Mouse (Mus musculus): ENCODE results near the gene Krtap3-3. TPM values are rescaled to one million over a fixed set of nuclear protein-coding genes. Genes with fewer than 3 reads are reported as not detected.
"Not testable (repeated sequence)": the region's sequence is repeated elsewhere in the genome, so short reads cannot be mapped to it uniquely, and the experiment has no call there.

Gene Krtap3-3
- not detected in 2 replicates for polyA plus RNA-seq (2014; fragmentation: Nextera tagmentation; extraction: Ambion mirVana)

DNA sequence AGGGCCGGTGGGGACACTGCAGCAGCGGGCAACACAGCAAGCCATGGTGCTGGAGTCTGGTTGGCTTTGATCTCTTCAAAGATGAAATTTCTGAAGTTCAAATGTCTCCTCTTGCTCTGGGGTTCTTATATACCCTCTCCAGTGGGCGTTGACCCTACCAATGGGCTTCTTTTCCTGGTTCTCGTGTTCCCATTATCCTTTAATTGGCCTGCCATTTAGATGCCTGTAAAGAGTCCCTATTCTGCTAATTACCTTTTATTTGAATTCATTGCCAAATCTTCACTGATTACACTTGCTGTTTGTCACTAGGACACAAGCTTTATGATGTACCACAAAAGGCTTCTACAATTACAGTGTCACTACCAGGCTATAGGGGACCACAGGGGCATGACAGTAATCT is at the start of gene Krtap3-3:
Gene Krtap3-3, minus strand, starts transcription at position 101 of the 400 bp plus-strand sequence.
- H3K36me3 ChIP-seq (ENCODE audit: control insufficient read depth, insufficient read depth, low read length): no peaks in the 10 kb centered on the region
- H3K4me1 ChIP-seq (replicated peaks; ENCODE audit: control insufficient read depth, insufficient read depth, low read length): no peaks in the 10 kb centered on the region
- no peak within 1 kb of the TSS for H3K4me2 ChIP-seq (ENCODE audit: low read length)
- WGBS: 69% methylated on average over 4 of the region's 4 CpGs
- H3K9me3 ChIP-seq (ENCODE audit: control insufficient read depth, low read length): no peaks in the 10 kb centered on the region
- H3K27ac ChIP-seq (ENCODE audit: low read depth): no peak within 1 kb of the TSS
- H3K27me3 ChIP-seq (replicated peaks; ENCODE audit: control insufficient read depth, insufficient read depth, low read length): no peaks in the 10 kb centered on the region
- ATAC-seq (replicated peaks; ENCODE audit: low FRiP score, low TSS enrichment, low read depth): no peak
- no peak within 1 kb of the TSS for H3K4me3 ChIP-seq (ENCODE audit: low read depth, low read length)
- no peak within 1 kb of the TSS for H3K9ac ChIP-seq (ENCODE audit: low read length)
- DNase-seq (ENCODE audit: low spot score): no peak

DNA sequence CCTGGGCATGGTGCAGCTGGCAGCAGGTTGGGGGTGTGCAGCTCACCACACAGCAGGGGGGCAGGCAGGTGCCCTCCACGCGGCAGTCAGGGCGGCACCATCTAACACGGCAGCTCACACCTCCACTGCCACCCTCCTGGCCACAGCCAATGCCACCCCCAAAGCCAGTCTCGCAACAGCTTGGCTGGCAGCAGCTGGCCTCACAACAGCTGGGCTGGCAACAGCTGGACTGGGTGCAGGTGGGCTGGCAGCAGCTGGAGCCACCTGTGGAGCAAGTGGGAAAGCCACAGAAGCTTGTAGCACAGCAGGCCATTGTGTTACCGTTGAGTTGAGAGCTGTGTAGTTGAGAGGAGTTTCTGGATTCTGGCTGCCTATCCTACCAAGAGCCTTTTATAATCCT is 47.1 kb upstream of the Krtap3-3 start, which contains the start of gene Krtap9-3:
Gene Krtap9-3, minus strand, starts transcription at position 364 of the 400 bp plus-strand sequence.
- H3K27ac ChIP-seq (ENCODE audit: low read depth); H3K36me3 ChIP-seq (ENCODE audit: control insufficient read depth, insufficient read depth, low read length); H3K4me1 ChIP-seq (replicated peaks; ENCODE audit: control insufficient read depth, insufficient read depth, low read length); DNase-seq (ENCODE audit: low spot score); H3K4me2 ChIP-seq (ENCODE audit: low read length); H3K27me3 ChIP-seq (replicated peaks; ENCODE audit: control insufficient read depth, insufficient read depth, low read length); H3K9me3 ChIP-seq (ENCODE audit: control insufficient read depth, low read length); ATAC-seq (replicated peaks; ENCODE audit: low FRiP score, low TSS enrichment, low read depth); H3K9ac ChIP-seq (ENCODE audit: low read length); H3K4me3 ChIP-seq (ENCODE audit: low read depth, low read length): not testable (repeated sequence)
- 80% methylated on average over 6 of the region's 6 CpGs for WGBS

DNA sequence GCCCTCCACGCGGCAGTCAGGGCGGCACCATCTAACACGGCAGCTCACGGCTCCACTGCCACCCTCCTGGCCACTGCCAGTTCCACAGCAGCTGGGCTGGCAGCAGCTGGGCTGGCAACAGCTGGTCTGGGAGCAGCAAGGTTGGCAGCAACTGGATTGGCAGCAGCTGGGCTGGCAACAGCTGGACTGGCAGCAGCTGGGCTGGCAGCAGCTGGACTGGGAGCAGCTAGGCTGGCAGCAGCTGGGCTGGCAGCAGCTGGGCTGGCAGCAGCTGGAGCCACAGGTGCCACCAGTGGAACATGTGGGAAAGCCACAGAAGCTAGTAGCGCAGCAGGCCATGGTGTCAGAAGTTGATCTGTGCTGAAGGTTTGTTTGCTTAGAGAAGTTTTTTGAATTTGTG is 40.3 kb upstream of the Krtap3-3 start, which contains the start of gene Krtap1-3:
Gene Krtap1-3, minus strand, starts transcription at position 359 of the 400 bp plus-strand sequence.
- Histone ChIP-seq H3K4me2 (ENCODE audit: low read length) (no peak within 1 kb of the TSS), H3K27me3 (replicated peaks; ENCODE audit: control insufficient read depth, insufficient read depth, low read length) (no peaks in the 10 kb centered on the region), H3K27ac (ENCODE audit: low read depth) (no peak within 1 kb of the TSS), H3K4me3 (ENCODE audit: low read depth, low read length) (no peak within 1 kb of the TSS), H3K9me3 (ENCODE audit: control insufficient read depth, low read length) (no peaks in the 10 kb centered on the region), H3K4me1 (replicated peaks; ENCODE audit: control insufficient read depth, insufficient read depth, low read length) (no peaks in the 10 kb centered on the region), H3K36me3 (ENCODE audit: control insufficient read depth, insufficient read depth, low read length) (no peaks in the 10 kb centered on the region), H3K9ac (ENCODE audit: low read length) (no peak within 1 kb of the TSS)
- no peak for ATAC-seq (replicated peaks; ENCODE audit: low FRiP score, low TSS enrichment, low read depth)
- 82% methylated on average over 6 of the region's 6 CpGs for WGBS
- no peak for DNase-seq (ENCODE audit: low spot score)

DNA sequence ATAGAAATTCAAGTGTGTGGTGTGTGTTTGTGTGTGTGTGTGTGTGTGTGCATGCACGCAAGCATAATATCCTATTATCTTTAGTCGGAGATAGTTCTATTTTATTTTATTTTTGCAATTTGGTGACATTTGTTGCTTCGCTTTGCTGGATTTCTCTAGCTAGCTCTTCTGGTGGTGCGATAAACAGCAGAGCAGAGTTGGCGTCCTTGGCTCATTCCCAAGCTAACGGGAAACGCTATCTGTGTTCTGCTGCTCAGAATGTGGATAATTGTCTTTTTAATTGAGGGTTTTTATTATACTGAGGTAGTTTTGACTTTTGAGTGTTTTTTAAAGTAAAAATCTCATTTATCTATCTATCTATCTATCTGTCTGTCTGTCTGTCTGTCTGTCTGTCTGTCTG is 34.4 kb upstream of the Krtap3-3 start:
- 85% methylated on average over 7 of the region's 7 CpGs for WGBS
- no peak overlapping the region for H3K4me2 ChIP-seq (ENCODE audit: low read length)
- no peak overlapping the region for H3K4me3 ChIP-seq (ENCODE audit: low read depth, low read length)
- no peaks in the 10 kb centered on the region for H3K4me1 ChIP-seq (replicated peaks; ENCODE audit: control insufficient read depth, insufficient read depth, low read length)
- H3K9me3 ChIP-seq (ENCODE audit: control insufficient read depth, low read length): no peaks in the 10 kb centered on the region
- no peak for ATAC-seq (replicated peaks; ENCODE audit: low FRiP score, low TSS enrichment, low read depth)
- H3K9ac ChIP-seq (ENCODE audit: low read length): no peak overlapping the region
- no peak for DNase-seq (ENCODE audit: low spot score)
- H3K27ac ChIP-seq (ENCODE audit: low read depth): no peak overlapping the region
- no peaks in the 10 kb centered on the region for H3K36me3 ChIP-seq (ENCODE audit: control insufficient read depth, insufficient read depth, low read length)
- no peaks in the 10 kb centered on the region for H3K27me3 ChIP-seq (replicated peaks; ENCODE audit: control insufficient read depth, insufficient read depth, low read length)

DNA sequence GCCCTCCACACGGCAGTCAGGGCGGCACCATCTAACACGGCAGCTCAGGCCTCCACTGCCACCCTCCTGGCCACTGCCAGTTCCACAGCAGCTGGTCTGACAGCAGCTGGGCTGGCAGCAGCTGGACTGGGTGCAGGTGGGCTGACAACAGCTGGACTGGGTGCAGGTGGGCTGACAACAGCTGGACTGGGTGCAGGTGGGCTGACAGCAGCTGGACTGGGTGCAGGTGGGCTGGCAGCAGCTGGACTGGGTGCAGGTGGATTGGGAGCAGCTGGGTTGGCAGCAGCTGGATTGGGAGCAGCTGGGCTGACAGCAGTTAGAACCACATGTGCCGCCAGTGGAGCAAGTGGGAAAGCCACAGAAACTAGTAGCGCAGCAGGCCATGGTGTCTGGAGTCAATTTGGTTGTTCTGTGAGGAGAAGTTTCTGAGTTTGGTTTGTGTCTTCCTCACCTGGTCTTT is 32.6 kb upstream of the Krtap3-3 start, which contains the start of gene Krtap1-4:
Gene Krtap1-4, minus strand, starts transcription at position 410 of the 460 bp plus-strand sequence.
- DNase-seq (ENCODE audit: low spot score): no peak
- Histone ChIP-seq H3K9me3 (ENCODE audit: control insufficient read depth, low read length) (no peaks in the 10 kb centered on the region), H3K4me2 (ENCODE audit: low read length) (no peak within 1 kb of the TSS), H3K27me3 (replicated peaks; ENCODE audit: control insufficient read depth, insufficient read depth, low read length) (no peaks in the 10 kb centered on the region), H3K36me3 (ENCODE audit: control insufficient read depth, insufficient read depth, low read length) (no peaks in the 10 kb centered on the region), H3K4me1 (replicated peaks; ENCODE audit: control insufficient read depth, insufficient read depth, low read length) (no peaks in the 10 kb centered on the region), H3K27ac (ENCODE audit: low read depth) (no peak within 1 kb of the TSS), H3K4me3 (ENCODE audit: low read depth, low read length) (no peak within 1 kb of the TSS), H3K9ac (ENCODE audit: low read length) (no peak within 1 kb of the TSS)
- no peak for ATAC-seq (replicated peaks; ENCODE audit: low FRiP score, low TSS enrichment, low read depth)
- whole genome bisulfite sequencing: 74% methylated on average over 5 of the region's 5 CpGs

DNA sequence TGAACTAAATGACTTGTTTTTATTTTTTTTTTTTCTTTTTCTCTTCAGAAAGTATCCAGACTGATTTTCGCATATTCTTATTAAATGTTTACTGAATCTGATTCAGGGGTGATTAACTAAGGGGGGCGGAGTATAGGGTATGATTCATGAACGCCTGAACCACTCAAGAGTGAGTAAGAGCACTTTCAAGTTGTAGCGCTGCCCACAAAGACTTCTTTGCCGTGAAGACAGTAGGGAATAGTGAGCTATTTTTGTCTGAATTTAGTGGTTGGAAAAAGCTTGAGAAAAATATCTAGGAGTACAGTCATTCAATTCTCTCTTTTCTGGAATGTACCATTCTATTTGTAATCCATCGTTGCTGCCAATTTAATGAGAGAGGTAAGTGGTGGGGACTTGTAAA is 30.9 kb upstream of the Krtap3-3 start:
- Histone ChIP-seq H3K9me3 (ENCODE audit: control insufficient read depth, low read length) (no peaks in the 10 kb centered on the region), H3K27ac (ENCODE audit: low read depth) (no peak overlapping the region), H3K36me3 (ENCODE audit: control insufficient read depth, insufficient read depth, low read length) (no peaks in the 10 kb centered on the region), H3K27me3 (replicated peaks; ENCODE audit: control insufficient read depth, insufficient read depth, low read length) (no peaks in the 10 kb centered on the region), H3K9ac (ENCODE audit: low read length) (no peak overlapping the region), H3K4me3 (ENCODE audit: low read depth, low read length) (no peak overlapping the region), H3K4me1 (replicated peaks; ENCODE audit: control insufficient read depth, insufficient read depth, low read length) (no peaks in the 10 kb centered on the region), H3K4me2 (ENCODE audit: low read length) (no peak overlapping the region)
- WGBS: 85% methylated on average over 6 of the region's 6 CpGs
- DNase-seq (ENCODE audit: low spot score) (no peak), ATAC-seq (replicated peaks; ENCODE audit: low FRiP score, low TSS enrichment, low read depth) (no peak)

DNA sequence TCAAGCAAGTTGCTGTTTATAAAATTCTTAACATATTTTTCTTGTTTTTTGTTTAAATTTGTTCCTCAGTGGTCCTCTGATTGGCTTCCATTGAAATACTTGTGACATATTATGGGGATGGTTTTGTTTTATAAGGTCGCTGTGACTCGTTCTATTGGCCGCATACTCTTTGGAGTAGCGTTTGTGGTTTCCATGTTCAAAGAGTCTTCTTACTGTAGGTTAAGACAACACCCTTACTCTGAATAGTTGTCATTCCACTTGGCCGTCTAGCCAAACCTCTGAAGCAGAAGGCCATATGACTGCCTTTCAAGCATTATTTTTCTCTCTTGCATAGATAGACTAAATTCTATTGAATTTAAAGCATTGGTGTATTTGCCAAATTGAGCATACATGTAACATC is 30.4 kb upstream of the Krtap3-3 start:
- H3K36me3 ChIP-seq (ENCODE audit: control insufficient read depth, insufficient read depth, low read length): no peaks in the 10 kb centered on the region
- no peak overlapping the region for H3K27ac ChIP-seq (ENCODE audit: low read depth)
- H3K4me2 ChIP-seq (ENCODE audit: low read length): no peak overlapping the region
- H3K9ac ChIP-seq (ENCODE audit: low read length): no peak overlapping the region
- no peaks in the 10 kb centered on the region for H3K9me3 ChIP-seq (ENCODE audit: control insufficient read depth, low read length)
- DNase-seq (ENCODE audit: low spot score): no peak
- H3K4me3 ChIP-seq (ENCODE audit: low read depth, low read length): no peak overlapping the region
- H3K4me1 ChIP-seq (replicated peaks; ENCODE audit: control insufficient read depth, insufficient read depth, low read length): no peaks in the 10 kb centered on the region
- 92% methylated on average over 5 of the region's 5 CpGs for WGBS
- H3K27me3 ChIP-seq (replicated peaks; ENCODE audit: control insufficient read depth, insufficient read depth, low read length): no peaks in the 10 kb centered on the region
- no peak for ATAC-seq (replicated peaks; ENCODE audit: low FRiP score, low TSS enrichment, low read depth)

DNA sequence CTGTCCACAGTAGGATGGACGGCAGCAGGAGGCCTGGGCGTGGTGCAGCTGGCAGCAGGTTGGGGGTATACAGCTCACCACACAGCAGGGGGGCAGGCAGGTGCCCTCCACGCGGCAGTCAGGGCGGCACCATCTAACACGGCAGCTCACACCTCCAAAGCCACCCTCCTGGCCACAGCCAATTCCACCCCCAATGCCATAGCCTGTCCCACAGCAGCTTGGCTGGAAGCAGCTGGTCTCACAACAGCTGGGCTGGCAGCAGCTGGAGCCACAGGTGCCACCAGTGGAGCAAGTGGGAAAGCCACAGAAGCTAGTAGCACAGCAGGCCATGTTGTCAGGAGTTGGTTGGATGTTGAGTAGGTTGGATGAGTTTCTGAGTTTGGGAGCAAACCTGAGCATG is 30.0 kb upstream of the Krtap3-3 start, which contains the start of gene Krtap1-5:
Gene Krtap1-5, minus strand, starts transcription at position 381 of the 400 bp plus-strand sequence.
- Histone ChIP-seq H3K27ac (ENCODE audit: low read depth) (no peak within 1 kb of the TSS), H3K4me1 (replicated peaks; ENCODE audit: control insufficient read depth, insufficient read depth, low read length) (no peaks in the 10 kb centered on the region), H3K9me3 (ENCODE audit: control insufficient read depth, low read length) (no peaks in the 10 kb centered on the region), H3K9ac (ENCODE audit: low read length) (no peak within 1 kb of the TSS), H3K4me3 (ENCODE audit: low read depth, low read length) (no peak within 1 kb of the TSS), H3K4me2 (ENCODE audit: low read length) (no peak within 1 kb of the TSS), H3K27me3 (replicated peaks; ENCODE audit: control insufficient read depth, insufficient read depth, low read length) (no peaks in the 10 kb centered on the region), H3K36me3 (ENCODE audit: control insufficient read depth, insufficient read depth, low read length) (no peaks in the 10 kb centered on the region)
- DNase-seq (ENCODE audit: low spot score): no peak
- no peak for ATAC-seq (replicated peaks; ENCODE audit: low FRiP score, low TSS enrichment, low read depth)
- WGBS: 85% methylated on average over 6 of the region's 6 CpGs

DNA sequence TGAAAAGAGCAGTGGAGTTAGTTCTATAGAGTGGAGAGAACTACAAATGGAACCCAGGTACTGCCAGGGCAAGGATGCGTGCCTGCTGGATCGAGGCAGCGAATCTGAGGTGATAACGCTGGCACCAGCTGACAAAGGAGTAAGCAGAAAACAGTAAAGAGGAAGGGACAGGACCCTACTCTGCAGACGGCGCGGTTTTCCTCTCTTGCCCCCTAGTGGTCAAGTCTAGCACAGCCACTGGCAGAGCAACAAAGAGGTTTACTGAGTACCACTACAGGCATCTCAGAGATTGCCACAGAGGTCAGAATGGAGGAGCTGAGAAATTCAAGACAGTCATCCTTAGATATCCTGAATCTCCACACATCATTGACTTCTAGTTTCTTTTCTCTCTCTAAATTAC is 23.4 kb upstream of the Krtap3-3 start:
- H3K4me1 ChIP-seq (replicated peaks; ENCODE audit: control insufficient read depth, insufficient read depth, low read length): no peaks in the 10 kb centered on the region
- H3K36me3 ChIP-seq (ENCODE audit: control insufficient read depth, insufficient read depth, low read length): no peaks in the 10 kb centered on the region

More for the DNA sequence above, 23.4 kb upstream of the Krtap3-3 start:
- H3K4me3 ChIP-seq (ENCODE audit: low read depth, low read length): no peak overlapping the region
- no peak for ATAC-seq (replicated peaks; ENCODE audit: low FRiP score, low TSS enrichment, low read depth)
- H3K9me3 ChIP-seq (ENCODE audit: control insufficient read depth, low read length): no peaks in the 10 kb centered on the region
- H3K9ac ChIP-seq (ENCODE audit: low read length): no peak overlapping the region
- 2% methylated on average over 7 of the region's 7 CpGs for WGBS
- H3K27ac ChIP-seq (ENCODE audit: low read depth): no peak overlapping the region
- no peaks in the 10 kb centered on the region for H3K27me3 ChIP-seq (replicated peaks; ENCODE audit: control insufficient read depth, insufficient read depth, low read length)
- peak; percentile 84 for DNase-seq (ENCODE audit: low spot score)
- peak overlapping the region; percentile 28 for H3K4me2 ChIP-seq (ENCODE audit: low read length)
